Comparison of ENCODE assay signal across 13 mouse cellular contexts in the genomic region with DNA sequence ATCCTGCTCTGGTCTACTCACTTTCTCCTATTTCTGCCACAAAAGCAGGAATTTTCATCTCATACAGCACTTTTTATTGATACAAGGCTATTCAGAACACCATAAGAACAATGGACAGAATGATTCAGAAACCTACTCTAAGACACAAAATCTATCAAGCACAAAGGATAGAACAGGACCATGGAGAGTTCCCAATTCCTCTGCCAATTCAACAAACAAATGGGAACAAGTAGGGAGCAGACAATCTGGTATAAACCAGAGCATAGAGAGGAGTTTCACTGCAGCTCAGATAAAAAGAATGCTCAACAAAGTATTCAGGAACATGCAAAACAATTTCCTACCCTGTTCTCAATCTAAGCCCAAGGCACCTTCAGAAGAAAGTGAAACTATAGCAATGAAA.
DNase-seq lines count a peak whose midpoint lies in the region; ATAC-seq and TF ChIP-seq lines count a peak whose summit lies in the region.
"Had no signal": no experiment of that assay in that cellular context is flagged by ENCODE, and none has a peak within 500 bp of the region (broad histone marks: within the 10 kb centered on the region; RNA-seq: fewer than 3 reads in every experiment).

No protein-coding gene starts in this region.

- TF ChIP-seq CTCF in Patski (IDR thresholded peaks at IDR 0.05), result no peak

- H3K27me3 ChIP-seq in embryonic facial prominence, embryonic 11.5 days (ENCODE audit: control insufficient read depth, insufficient read depth, low read length), result no peaks in the 10 kb centered on the region
- H3K27me3 ChIP-seq in embryonic facial prominence, embryonic 10.5 days (replicated peaks; ENCODE audit: low read depth, poor library complexity, severe bottlenecking), result no peaks in the 10 kb centered on the region
- no peaks in the 10 kb centered on the region for H3K27me3 ChIP-seq in Patski
- H3K27me3 ChIP-seq: midbrain, embryonic 12.5 days; neural tube, embryonic 15.5 days had no signal

- no peaks in the 10 kb centered on the region for H3K36me3 ChIP-seq in embryonic facial prominence, embryonic 11.5 days (replicated peaks; ENCODE audit: control insufficient read depth, insufficient read depth, low read depth, low read length)
- no peaks in the 10 kb centered on the region for H3K36me3 ChIP-seq in embryonic facial prominence, embryonic 10.5 days (replicated peaks)
- H3K36me3 ChIP-seq: midbrain, embryonic 12.5 days; neural tube, embryonic 15.5 days had no signal

- DNase-seq in embryonic facial prominence, embryonic 11.5 days (ENCODE audit: low spot score), result peak; percentile 56
- DNase-seq in embryonic facial prominence, embryonic 10.5 days (ENCODE audit: low spot score), result no peak
- DNase-seq in layer of hippocampus, adult 9-11 months, result peak; percentile 4
- DNase-seq in layer of hippocampus, adult 9-10 months (ENCODE audit: low spot score), result no peak
- peak; percentile 13 for DNase-seq in Patski (ENCODE audit: low read depth, low spot score)
- peak; percentile 13 for DNase-seq in large intestine, adult 2 months (ENCODE audit: low read depth, low spot score)
- no peak for DNase-seq in spleen, postnatal 10 days (ENCODE audit: low spot score in 2 of 2)
- DNase-seq in cerebellum, adult 11 months, result no peak
- DNase-seq: heart, adult 2 months had no signal

- CTCF ChIA-PET in Patski (lab: Charles Lee), result no interaction called here

- H3K4me1 ChIP-seq in embryonic facial prominence, embryonic 11.5 days (ENCODE audit: control insufficient read depth, insufficient read depth, low read length), result no peaks in the 10 kb centered on the region
- H3K4me1 ChIP-seq in embryonic facial prominence, embryonic 10.5 days, result no peaks in the 10 kb centered on the region
- H3K4me1 ChIP-seq: midbrain, embryonic 12.5 days; neural tube, embryonic 15.5 days had no signal

- no peaks in the 10 kb centered on the region for H3K9me3 ChIP-seq in embryonic facial prominence, embryonic 11.5 days (replicated peaks; ENCODE audit: control insufficient read depth, low read length)
- no peaks in the 10 kb centered on the region for H3K9me3 ChIP-seq in embryonic facial prominence, embryonic 10.5 days
- H3K9me3 ChIP-seq: midbrain, embryonic 12.5 days; neural tube, embryonic 15.5 days had no signal

- H3K9ac ChIP-seq in embryonic facial prominence, embryonic 11.5 days (replicated peaks; ENCODE audit: low read length), result no peak overlapping the region
- H3K9ac ChIP-seq: midbrain, embryonic 12.5 days; neural tube, embryonic 15.5 days had no signal

- H3K27ac ChIP-seq in embryonic facial prominence, embryonic 11.5 days (replicated peaks; ENCODE audit: low read depth, low read length), result no peak overlapping the region
- H3K27ac ChIP-seq in embryonic facial prominence, embryonic 10.5 days (replicated peaks), result no peak overlapping the region
- H3K27ac ChIP-seq: heart, adult 2 months; midbrain, embryonic 12.5 days; neural tube, embryonic 15.5 days had no signal

- POLR2A ChIA-PET in Patski (lab: Charles Lee), result no interaction called here

- in situ Hi-C loops in Patski (cut with MboI; ENCODE audit: low pct_unique_long_range_greater_than_20kb), result no loop called here

- H3K4me3 ChIP-seq in embryonic facial prominence, embryonic 11.5 days (ENCODE audit: low read depth, low read length), result no peak overlapping the region
- H3K4me3 ChIP-seq in embryonic facial prominence, embryonic 10.5 days, result no peak overlapping the region
- H3K4me3 ChIP-seq: heart, adult 2 months; midbrain, embryonic 12.5 days; neural tube, embryonic 15.5 days had no signal

- no peak for ATAC-seq in embryonic facial prominence, embryonic 11.5 days (replicated peaks; ENCODE audit: insufficient number of reproducible peaks, low FRiP score, low TSS enrichment, low read depth)
- no peak for ATAC-seq in Patski
- ATAC-seq: forebrain, embryonic 16.5 days had no signal

- no peak overlapping the region for H3K4me2 ChIP-seq in embryonic facial prominence, embryonic 11.5 days (ENCODE audit: low read depth, low read length)
- H3K4me2 ChIP-seq: liver, embryonic 11.5 days; midbrain, embryonic 12.5 days; neural tube, embryonic 15.5 days had no signal

Comparison
In these comparisons a context has a peak if more than half of its experiments do, and no peak if none do; other contexts are left out.
1. DNase-seq: peak in embryonic facial prominence, embryonic 11.5 days (single experiment), layer of hippocampus, adult 9-11 months (single experiment), Patski (single experiment) and large intestine, adult 2 months (single experiment); none in embryonic facial prominence, embryonic 10.5 days (single experiment), layer of hippocampus, adult 9-10 months (single experiment), spleen, postnatal 10 days (0 of 2) and cerebellum, adult 11 months (single experiment).